Mouse (Mus musculus) activated CD4-positive, CD25-positive, alpha-beta regulatory T cell (primary cell): ENCODE measurements around the gene Chaf1a. TPM values are rescaled to one million over a fixed set of nuclear protein-coding genes. Genes with fewer than 3 reads are reported as not detected.

Source experiments
- polyA plus RNA-seq, 2 experiments: library from polyadenylated mRNA; unstranded; fragments of 100-300 nt; shearing (Covaris generic); gene quantifications; one replicate each; pipeline ENCODE4 v1.2.1; 2017

Chaf1a gene
- polyA plus RNA-seq: 10 to 100 TPM in 1 of 2 experiments, 1 to 10 TPM in 1; 4.0 to 11.4 TPM

DNA sequence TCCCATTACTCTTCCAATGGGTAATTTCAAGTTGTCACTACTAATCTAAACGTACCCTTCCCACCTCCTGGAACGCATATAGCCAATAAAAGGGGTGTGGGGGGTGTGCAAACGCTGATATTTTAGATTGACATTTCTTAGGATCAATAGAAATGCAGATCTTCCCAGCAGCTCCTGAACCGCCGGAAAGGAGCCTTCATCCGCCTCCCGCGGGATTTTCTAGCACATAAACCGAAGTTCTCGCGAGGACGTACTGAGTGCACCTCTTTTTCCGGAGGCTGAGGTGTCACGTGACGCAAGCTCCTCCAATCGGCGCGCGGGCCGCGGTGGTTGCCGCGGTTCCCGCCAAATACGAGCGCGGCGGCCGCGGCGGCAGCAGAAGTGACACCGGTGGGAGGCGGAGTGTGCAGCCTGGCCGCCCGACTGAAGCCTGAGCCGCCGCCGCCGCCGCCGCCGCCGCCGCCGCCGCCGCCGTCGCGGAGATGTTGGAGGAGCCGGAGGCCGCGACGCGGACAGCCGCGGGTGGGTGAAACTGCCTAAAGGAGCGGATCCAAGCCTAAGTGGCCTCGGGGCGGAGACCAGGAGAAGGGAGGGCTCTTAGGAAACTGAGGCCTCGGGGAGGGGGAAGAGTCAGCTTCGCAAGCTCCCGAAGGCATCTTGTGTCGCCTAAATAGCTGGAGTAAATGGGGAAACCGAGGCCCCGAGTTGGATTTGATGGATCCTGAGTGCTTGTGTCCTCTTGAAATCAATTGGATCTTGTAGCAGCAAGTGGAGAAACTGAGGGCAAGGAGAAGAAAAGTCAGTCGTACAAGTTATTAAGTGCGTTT is at the start of gene Chaf1a:
Gene Chaf1a (plus strand): TSS at position 410 of the 827 bp plus-strand sequence.

DNA sequence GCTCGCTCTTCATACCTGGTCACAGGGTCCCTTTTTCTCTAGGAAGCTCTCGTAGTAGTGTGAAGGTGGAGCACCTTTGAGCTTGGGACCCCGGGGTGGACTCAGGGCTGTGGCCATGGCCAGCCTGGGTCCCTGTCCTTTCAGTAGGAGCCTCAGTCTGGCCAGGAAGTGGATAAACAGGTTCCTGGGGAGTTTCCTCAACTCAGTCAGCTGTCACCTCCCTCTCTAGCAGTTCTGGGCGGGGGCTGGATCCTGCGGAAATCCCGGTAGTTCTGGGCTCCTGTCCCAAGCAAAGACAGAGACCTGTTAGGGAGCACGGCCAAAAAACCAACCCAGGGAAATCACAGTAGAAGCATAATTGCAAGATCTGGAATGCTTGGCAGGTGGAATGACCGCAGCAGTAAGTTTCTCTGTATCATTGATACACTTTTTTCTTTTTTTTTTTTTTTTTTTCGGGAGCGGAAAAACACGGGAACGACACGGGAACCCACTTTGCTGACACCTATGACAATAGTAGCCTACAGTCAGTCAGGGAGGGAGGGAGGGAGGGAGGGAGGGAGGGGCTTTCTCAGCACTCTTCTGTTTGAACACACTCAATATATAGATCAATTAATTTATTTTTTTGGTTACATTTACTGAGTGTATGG is 34.7 kb upstream of the Chaf1a start, which contains the start of the genes Stap2 and Mpnd:
Gene Stap2 (minus strand): TSS at position 170 of the 647 bp plus-strand sequence.
Gene Mpnd (plus strand): TSS at position 297 of the 647 bp plus-strand sequence.

DNA sequence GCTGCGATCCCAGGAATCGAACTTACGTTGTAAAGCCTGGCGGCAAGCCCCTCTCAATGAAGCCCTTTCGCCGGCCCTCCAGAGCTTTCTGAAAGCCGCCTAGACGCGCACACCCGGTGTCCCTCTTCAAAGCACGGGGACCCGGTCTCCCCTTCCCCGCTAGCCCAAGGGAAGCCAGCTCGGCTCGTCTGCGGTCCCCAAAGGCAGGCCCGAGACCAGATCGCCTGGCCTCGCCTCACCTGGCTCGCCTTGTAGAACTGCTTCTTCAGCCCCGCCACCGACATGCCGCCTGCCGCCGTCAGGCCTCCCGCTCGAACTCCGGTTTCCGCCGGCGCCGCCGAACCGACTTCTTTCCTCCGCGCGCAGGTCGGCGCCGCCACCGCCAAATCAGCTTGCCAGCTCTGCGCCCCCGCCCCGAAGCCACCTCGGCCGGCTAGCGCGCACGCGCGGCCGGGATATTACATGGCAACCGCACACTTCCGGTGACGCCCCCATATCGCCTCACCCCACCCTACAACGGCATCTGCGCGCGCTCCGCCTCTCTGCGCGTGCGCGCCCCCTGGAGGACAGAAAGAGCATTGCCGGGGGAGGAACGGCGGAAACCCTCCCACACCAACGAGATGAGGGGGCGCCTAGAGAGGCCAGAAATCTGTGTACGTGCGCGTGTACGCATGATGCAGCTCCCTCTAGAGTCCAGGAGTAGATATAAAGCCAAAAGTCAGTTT is 3.9 kb upstream of the Chaf1a start, which contains the start of gene Sh3gl1:
Gene Sh3gl1 (minus strand): TSS at position 460 of the 725 bp plus-strand sequence.

DNA sequence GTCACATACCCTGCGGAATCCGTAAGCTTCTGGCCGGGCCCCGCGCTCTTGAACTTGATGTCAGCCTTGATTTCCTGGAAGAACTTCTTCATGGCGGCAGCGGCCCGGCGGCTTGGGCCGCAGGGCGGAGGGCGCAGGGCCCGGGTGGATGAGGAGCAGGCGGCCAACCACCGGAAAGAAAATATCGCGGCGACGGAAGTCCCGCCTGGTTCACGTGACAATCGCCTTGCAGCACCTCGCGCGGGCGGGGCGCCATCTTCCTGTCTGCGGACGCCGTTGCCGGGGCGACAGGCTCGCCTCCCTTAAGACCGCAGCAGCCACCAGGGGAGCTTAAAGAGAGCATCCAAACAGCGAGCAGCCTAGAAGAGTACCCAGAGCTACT is 34.6 kb downstream of the Chaf1a start, which contains the start of gene Ubxn6:
Gene Ubxn6 (minus strand): TSS at position 202 of the 382 bp plus-strand sequence.

DNA sequence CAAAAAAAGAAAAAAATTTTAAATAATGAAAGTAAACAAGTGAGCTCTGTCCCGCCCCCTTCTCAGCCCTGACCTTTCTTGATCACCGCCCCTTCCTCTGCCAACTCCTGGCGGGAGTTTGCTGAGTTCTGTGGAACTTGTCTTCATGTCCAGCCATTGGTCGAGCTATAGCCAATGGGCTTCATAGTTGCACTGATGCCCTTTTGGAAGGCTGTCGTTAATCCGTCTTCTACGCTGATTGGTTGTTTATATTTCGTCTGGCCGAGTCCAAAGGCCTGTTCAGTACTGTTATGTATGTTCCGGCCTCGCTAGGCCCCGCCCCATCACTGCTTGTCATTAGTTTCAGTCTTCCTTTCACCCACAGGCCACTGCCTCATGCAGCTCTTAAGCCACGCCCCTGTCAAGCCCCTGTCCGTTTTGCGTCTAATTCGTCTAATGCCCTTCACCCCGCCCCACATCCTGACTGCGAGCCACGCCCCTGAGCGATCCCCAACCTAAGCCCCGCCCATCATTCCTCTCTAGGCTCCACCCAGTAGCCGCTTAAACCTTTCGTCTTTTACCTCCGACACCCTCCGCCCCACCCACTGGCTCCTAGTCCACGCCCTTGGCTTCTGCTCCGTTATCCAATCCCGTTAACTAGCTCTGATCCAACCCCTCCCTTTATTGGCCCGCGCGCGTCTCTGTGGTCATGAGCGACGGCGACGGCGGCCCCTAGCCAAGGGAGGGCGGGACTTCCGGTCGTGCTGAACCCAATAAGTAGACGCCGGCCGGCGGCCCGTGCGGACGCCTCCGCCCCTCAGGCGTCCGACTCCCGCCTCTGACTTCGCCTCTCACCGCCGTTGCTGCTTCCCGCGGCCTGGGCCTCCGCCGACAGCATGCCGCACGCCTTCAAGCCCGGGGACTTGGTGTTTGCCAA is 38.9 kb downstream of the Chaf1a start, which contains the start of gene Hdgfl2:
Gene Hdgfl2 (plus strand): TSS at position 755 of the 916 bp plus-strand sequence.

DNA sequence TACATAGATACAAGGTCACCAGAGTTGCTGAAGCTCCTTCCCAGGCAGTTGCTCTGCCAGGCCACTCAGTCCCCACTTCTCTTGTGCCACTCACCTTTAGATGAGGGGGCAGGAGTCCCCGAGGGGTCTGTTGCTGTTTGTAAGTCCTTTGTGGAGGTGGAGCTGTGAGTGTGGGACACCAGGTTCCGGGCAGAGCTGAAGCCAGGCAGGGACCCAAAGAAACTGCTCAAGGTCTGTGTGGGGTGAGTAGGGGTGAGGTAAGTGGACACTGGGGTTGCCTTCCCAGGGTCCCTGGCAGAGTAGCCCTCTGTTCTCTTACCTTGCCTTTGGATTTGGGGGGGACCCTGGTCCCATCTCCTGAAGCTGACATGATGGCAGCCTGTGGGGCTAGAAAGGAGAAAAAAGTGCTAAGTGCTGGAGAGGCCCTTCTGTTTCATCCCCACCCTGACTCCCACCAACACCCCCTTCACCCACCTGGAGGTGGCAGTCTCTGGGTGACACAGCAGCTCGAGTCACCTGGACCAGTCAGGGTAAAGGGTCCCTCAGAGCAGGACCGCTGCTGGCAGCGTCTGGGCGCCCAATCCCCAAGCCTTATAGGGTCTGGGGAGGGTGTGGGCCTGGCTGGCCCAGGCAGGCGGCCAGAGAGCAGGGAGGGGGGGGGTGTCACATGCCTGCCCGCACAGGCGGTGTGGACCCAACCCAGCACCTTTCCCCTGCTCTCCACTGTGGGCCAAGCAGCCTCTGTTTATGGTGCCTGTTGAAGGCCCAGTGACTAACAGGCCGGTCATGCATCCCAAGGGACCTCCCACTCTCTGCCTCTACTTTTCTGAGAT is 69.2 kb downstream of the Chaf1a start, which contains the start of gene Plin4:
Gene Plin4 (minus strand): TSS at position 585 of the 833 bp plus-strand sequence.

DNA sequence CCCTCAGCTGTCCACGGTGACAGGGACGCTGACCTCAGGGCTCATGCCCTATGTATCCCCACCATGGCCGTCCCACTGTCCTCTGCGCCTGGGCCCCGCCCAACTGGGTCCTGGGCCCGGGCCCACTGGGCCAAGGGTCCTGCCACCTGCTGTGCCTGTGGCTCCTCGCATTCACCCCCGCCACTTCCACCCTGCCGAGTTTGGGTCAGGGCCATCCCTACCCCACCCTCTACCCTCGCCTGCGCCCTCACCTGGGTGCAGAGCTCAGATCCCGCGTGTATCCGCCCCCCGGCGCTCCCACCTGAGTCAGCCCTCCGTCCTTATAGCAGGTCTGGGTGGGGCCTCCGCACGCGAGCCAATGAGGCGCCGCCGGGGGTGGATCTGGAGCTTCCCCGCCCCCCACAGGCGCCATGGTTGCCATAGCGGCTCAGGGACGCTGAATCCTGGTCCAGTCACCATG is 77.0 kb downstream of the Chaf1a start, which contains the start of gene Plin5:
Gene Plin5 (minus strand): TSS at position 346 of the 460 bp plus-strand sequence.

DNA sequence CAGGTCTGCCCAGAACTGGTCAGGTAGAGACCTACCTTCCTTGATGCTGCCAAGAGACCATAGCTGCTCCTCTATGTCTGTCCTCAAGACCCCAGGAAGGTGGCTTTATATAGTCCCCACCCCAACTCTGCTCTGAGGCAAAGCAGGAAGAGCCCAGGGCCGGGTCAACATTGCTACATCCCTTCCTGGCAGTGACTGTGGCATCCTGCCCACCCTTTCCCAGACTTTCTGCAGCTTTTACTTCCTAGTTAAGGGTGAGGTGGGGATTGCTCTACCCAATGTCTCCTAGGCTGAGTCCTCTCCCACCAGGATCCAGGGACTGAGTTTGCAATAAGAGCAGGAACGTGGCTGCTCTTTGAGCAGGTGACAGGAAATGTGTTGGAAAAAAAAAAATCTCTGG is 81.6 kb downstream of the Chaf1a start, which contains the start of gene Lrg1:
Gene Lrg1 (minus strand): TSS at position 176 of the 400 bp plus-strand sequence.

Other genes with a start within 250 kb of the Chaf1a start
- gene Zfp119a, start 161.5 kb upstream of the Chaf1a start, polyA plus RNA-seq: 10 to 100 TPM in 1 of 2 experiments, 1 to 10 TPM in 1; 9.5 to 17.1 TPM
- gene Zfp959, start 148.3 kb upstream of the Chaf1a start, polyA plus RNA-seq: 10 to 100 TPM; 20.8 to 24.1 TPM
- gene Zfp119b, start 90.9 kb upstream of the Chaf1a start, polyA plus RNA-seq: 10 to 100 TPM in 1 of 2 experiments, 1 to 10 TPM in 1; 9.2 to 13.1 TPM
- gene Ebi3, start 87.8 kb upstream of the Chaf1a start, polyA plus RNA-seq: 10 to 100 TPM; 43.1 to 73.4 TPM
- 10 to 100 TPM; 29.4 to 44.6 TPM for gene Yju2, start 81.3 kb upstream of the Chaf1a start, polyA plus RNA-seq
- under 1 TPM; 0.17 to 0.95 TPM for gene Shd, start 70.0 kb upstream of the Chaf1a start, polyA plus RNA-seq
- gene Fsd1, start 53.9 kb upstream of the Chaf1a start, polyA plus RNA-seq: under 1 TPM in 1 of 2 experiments, not detected in 1; 0.93 TPM
- under 1 TPM; 0.31 to 0.97 TPM for gene Stap2, start 34.9 kb upstream of the Chaf1a start, polyA plus RNA-seq
- gene Mpnd, start 34.7 kb upstream of the Chaf1a start, polyA plus RNA-seq: 100 to 1,000 TPM; 106 to 109 TPM
- gene Sh3gl1, start 3.8 kb upstream of the Chaf1a start, polyA plus RNA-seq: 100 to 1,000 TPM; 159 to 164 TPM
- 10 to 100 TPM; 76.4 TPM for gene Ubxn6, start 34.6 kb downstream of the Chaf1a start, polyA plus RNA-seq
- 100 to 1,000 TPM in 1 of 2 experiments, 10 to 100 TPM in 1; 97.9 to 101 TPM for gene Hdgfl2, start 39.2 kb downstream of the Chaf1a start, polyA plus RNA-seq
- gene Plin4, start 69.4 kb downstream of the Chaf1a start, polyA plus RNA-seq: not detected
- not detected for gene Plin5, start 77.2 kb downstream of the Chaf1a start, polyA plus RNA-seq
- under 1 TPM in 1 of 2 experiments, not detected in 1; 0.74 TPM for gene Lrg1, start 81.6 kb downstream of the Chaf1a start, polyA plus RNA-seq
- gene Sema6b, start 99.9 kb downstream of the Chaf1a start, polyA plus RNA-seq: under 1 TPM; 0.12 to 0.44 TPM
- 10 to 100 TPM; 32.7 to 39.4 TPM for gene Tnfaip8l1, start 122.0 kb downstream of the Chaf1a start, polyA plus RNA-seq
- 10 to 100 TPM; 57.9 to 59.9 TPM for gene Mydgf, start 143.5 kb downstream of the Chaf1a start, polyA plus RNA-seq
- 10 to 100 TPM; 19.0 to 43.4 TPM for gene Dpp9, start 178.5 kb downstream of the Chaf1a start, polyA plus RNA-seq
- gene Fem1a, start 216.4 kb downstream of the Chaf1a start, polyA plus RNA-seq: 10 to 100 TPM; 10.3 to 12.3 TPM
- 1 to 10 TPM; 4.8 to 8.9 TPM for gene Ticam1, start 236.3 kb downstream of the Chaf1a start, polyA plus RNA-seq